Mouse (Mus musculus) layer of hippocampus, adult 8-10 months (tissue): Measurements from ENCODE around the gene Slc38a6. TPM values are rescaled to one million over a fixed set of nuclear protein-coding genes. Genes with fewer than 3 reads are reported as not detected.

Source experiments
- DNase-seq, 2 experiments: peaks; one replicate each; pipeline ENCODE4 v3.0.0; 2022; ENCODE audit warnings: low spot score in 2 of 2
- total RNA-seq, 4 experiments: library from RNA; stranded (reverse); gene quantifications; 2 replicates each; pipeline ENCODE4 v1.2.4; 2022

The Slc38a6 gene
- total RNA-seq, 4 experiments from 2014 or later: 14.6 to 22.1 (median 19.2) TPM

GRCm38 (mm10) chr12:73383179-73383510 is 96.6 kb downstream of the Slc38a6 start:
- no peak for DNase-seq

- DNase-seq: no peak
Observed at GRCm38 (mm10) chr12:73383861-73384260, 97.3 kb downstream of the Slc38a6 start.

- no peak for DNase-seq
Observed at GRCm38 (mm10) chr12:73384747-73385146, 98.2 kb downstream of the Slc38a6 start.

GRCm38 (mm10) chr12:73392507-73392906 is 105.9 kb downstream of the Slc38a6 start:
- DNase-seq: no peak

GRCm38 (mm10) chr12:73393018-73393417 is 106.4 kb downstream of the Slc38a6 start:
- no peak for DNase-seq

- no peak for DNase-seq
Observed at GRCm38 (mm10) chr12:73393881-73394291, 107.3 kb downstream of the Slc38a6 start.

- no peak for DNase-seq
Observed at GRCm38 (mm10) chr12:73394571-73394970, 108.0 kb downstream of the Slc38a6 start.

- no peak for DNase-seq
Observed at GRCm38 (mm10) chr12:73399426-73399825, 112.8 kb downstream of the Slc38a6 start.

- no peak for DNase-seq
Observed at GRCm38 (mm10) chr12:73400481-73401025, 114.0 kb downstream of the Slc38a6 start.

- no peak for DNase-seq
Observed at GRCm38 (mm10) chr12:73401520-73402130, 115.0 kb downstream of the Slc38a6 start.

GRCm38 (mm10) chr12:73402137-73402712 is 115.6 kb downstream of the Slc38a6 start:
- DNase-seq: no peak

GRCm38 (mm10) chr12:73402851-73403665 is 116.5 kb downstream of the Slc38a6 start:
- no peak for DNase-seq

Other genes with a start within 250 kb of the Slc38a6 start
- under 1 TPM in 3 of 4 experiments, not detected in 1; 0.14 to 0.19 (median 0.18) TPM for gene Six1, start 232.9 kb upstream of the Slc38a6 start, total RNA-seq
- 1 to 10 TPM; 1.3 to 1.8 (median 1.5) TPM for gene Six4, start 173.3 kb upstream of the Slc38a6 start, total RNA-seq
- 10 to 100 TPM; 22.5 to 24.1 (median 23.4) TPM for gene Mnat1, start 163.1 kb upstream of the Slc38a6 start, total RNA-seq
- 10 to 100 TPM; 11.2 to 14.4 (median 12.3) TPM for gene Trmt5, start 69 bp upstream of the Slc38a6 start, total RNA-seq